Mouse (Mus musculus): ENCODE measurements around the gene Tcf7l1.
"Not testable (repeated sequence)": the region's sequence is repeated elsewhere in the genome, so short reads cannot be mapped to it uniquely, and the experiment has no call there.

Gene Tcf7l1

DNA sequence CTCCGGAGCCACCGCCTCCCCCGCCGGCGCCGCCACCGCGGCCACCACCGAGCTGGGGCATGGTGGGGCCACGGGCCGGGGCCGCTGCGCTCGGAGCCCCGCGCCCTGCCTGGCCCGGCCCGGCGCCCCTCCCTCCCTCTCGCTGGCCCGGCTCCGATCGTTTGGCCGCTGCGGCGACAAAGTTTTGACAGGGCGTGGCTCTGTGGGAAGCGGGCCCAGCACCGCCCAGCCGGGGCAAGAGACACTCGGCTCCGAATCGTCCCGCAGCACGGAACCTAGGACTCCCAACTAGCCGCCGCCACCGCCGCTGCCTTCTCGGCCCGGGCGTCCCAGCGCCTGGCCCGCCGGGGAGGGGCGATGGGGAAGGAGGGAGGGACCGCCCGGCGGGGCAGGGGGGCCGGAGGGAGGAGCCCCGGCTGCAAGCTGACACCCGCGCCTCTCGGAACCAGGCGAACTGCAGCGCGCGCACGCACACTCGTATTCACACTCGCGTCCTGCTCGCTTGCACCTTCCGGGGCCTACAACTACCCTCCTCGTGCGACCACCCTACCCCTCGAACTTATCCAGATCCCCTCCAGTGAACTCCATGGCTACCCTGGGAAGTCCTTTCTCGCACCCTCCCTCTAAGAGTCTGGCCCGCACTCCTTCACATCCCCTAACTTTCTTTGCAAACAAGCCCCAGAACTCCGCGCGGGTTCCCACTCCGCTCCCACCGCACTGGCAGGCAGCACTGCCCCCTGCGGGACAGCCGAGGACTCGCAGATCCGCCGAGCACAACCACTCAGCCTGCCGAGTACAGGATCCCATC lies at the start of gene Tcf7l1:
Gene Tcf7l1 (minus strand): TSS at position 363 of the 808 bp plus-strand sequence.
- DNase-seq: peak; percentile 90

DNA sequence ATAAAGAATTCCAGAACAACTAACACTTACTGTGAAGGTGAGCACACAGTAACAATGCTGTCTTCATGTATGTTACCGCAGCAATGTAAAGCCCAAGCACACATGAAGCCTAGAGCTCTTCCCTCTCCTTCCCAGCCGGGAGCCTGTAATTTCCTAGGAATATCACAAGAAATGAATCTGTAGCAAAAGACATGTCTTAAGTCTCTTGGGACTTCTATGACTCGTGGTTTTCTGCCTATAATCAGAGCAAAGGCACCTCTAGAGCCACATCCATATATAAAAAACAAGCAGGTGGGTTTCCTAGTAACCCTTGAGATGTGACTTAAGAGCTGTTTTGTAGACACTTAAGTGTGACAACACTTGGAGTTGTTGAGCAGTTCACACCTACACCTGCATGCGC lies 48.7 kb upstream of the Tcf7l1 start:
- no peak for DNase-seq

DNA sequence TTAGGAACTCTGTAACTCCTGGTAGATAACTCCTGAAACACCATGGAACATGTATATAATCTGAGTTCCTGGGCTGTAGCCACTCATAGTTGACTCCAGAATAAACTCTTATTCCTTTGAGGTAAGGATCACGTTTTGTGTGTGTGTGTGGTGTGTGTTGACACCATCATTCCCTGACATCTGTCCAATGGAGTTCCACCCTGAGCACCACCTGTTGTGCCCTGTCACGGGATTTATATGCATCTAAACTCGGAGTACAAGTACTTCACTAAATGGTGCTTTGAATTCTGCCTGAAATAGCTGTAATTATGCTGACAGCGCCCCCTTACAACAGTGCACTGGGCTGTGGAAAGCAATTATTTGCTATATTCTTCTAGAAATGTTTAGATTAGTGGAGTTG lies 45.5 kb upstream of the Tcf7l1 start:
- no peak for DNase-seq

DNA sequence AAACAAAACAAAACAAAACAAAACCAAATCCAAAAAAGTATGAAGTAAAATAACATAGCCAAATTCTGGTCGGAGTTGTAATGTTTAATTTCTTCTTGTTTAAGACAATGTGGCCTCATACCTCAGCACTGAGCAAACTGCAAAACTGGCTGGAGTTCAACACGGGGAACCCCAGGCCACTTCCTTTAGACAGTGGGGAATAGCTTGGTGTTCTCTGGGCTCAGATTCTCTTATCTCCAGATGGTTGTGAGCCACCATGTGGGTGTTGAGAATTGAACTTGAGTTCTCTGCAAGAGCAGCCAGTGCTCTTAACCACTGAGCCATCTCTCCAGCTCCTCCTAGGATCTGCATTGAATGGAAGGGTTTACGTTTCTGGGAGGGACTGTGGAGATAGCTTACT lies 42.8 kb upstream of the Tcf7l1 start:
- no peak for DNase-seq

DNA sequence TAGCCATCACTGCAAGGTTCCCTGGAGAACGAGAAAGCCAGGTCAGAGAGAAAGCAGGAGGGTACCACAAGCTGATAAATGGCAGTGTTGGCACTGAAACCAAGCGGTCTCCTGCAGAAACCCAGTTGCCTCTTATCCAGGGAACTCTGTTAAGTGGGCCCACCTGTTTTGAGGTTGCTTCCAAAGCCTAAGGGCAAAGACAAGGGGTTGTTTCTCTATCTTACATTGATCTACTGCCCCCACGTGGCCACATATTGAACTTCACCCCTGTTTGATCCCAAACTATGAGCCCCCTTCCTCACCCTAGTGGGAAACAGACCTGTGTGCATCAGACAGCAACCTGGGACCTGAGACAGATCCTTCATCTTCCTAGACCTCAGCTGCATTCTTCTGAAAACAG lies 42.2 kb upstream of the Tcf7l1 start:
- peak; percentile 64 for DNase-seq

DNA sequence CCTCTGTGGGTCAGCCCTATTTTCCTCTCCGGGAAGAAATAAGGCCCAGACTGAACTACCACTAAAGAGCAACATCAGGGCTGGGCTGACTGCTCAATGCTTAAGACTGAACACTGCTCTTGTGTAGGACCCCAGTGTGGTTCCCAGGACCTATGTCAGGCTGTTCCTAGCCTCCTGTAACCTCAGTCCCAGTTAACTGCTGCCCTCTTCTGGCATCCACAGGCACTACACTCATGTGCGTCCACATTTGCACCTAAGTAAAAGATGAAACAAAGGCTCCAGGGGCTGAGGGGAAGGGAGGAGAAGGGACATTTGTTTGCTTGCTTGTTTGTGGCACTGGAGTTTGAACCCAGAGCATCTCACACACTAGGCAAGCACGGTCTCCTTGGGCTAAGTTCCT lies 39.8 kb upstream of the Tcf7l1 start:
- DNase-seq: peak; percentile 15

DNA sequence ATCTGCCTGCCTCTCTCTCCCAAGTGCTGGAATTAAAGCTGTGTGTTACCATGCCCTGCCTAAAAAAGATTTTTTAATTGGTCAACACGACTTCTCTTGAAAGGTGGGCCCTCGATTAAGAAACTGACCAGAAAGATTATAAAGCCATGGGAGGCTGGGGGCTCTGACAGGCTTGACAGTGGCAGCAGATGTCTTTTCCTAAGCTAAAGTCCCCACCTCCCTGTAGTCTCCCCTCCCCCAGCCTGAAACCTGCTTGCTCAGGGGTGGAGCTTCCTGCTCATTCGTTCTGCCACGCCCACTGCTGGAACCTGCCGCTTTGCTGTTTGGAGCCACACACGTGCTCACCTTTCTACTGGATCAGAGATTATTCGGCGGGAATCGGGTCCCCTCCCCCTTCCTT lies 39.0 kb upstream of the Tcf7l1 start:
- DNase-seq: not testable (repeated sequence)

DNA sequence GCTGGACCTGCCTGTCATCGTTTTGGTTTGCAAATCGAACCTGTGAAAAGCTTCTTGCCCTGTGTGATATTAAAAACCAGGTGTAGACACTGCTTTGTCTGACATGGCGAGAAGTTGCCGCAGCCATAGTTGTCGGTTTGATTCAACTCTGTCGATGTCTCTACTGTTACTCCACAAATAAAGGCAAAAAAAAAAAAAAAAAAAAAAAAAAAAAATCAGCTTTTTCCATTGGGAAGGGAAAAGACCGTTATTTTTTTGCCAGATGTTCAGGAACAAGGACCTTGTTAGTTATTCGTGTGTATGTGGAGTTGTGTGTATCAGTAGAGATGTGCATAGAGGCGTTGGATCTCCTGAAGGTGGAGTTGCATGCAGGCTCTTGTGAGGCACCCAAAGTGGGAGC lies 36.7 kb upstream of the Tcf7l1 start:
- no peak for DNase-seq

DNA sequence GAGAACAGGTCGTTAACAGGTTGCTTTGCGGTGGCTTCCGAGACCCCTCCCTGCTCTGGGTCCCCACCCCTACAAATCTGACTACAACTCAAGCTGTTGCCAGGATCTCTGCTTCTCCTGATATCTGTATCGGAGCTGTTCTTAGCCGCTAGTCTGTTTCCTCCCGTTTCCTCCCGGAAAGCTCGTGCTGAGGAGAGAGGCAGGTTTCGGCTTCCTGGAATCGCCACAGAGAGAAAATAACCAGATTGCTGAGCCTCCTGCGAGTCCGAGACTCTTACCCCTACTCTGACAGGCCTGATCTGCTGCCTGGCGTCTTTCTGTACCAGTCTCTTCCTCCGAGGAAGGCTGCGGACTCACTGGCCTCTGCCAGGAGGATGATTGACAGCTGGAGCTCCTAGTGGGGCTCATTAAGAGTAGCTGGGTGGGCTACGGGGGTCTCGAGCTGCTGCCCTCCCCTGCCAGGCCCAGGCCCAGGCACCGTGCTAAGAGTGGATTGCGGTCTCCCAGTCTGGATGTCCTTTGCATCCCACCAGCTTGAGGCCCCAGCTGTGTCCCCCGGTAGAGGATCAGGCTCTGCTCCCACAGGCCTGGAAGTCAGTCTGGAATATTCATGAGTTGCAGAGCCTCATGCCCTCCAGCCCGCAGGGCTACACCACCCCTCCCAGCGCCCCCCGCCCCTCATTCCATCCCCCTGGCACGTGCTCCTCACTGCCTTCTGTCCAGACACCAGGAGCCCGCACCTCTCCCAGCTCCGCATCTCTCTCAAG lies 36.1 kb upstream of the Tcf7l1 start:
- peak; percentile 9 for DNase-seq

DNA sequence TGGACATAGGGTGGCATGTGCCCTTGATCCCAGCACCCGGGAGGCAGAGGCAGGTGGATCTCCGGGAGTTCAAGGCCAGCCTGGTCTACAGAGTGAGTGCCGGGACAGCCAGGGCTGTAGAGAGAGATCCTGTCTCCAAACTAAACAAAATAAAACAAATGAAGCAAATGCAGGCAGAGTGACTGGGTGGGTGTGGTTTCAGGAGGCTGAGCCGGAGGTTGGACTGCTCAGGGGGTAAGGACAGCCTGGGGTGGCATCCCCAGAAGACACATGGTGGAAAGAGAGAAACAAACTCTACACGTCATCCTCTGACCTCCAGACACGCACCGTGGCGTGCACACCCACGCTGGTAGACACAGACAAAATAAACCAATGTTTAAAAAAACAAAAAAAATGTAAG lies 24.4 kb upstream of the Tcf7l1 start:
- DNase-seq: no peak

DNA sequence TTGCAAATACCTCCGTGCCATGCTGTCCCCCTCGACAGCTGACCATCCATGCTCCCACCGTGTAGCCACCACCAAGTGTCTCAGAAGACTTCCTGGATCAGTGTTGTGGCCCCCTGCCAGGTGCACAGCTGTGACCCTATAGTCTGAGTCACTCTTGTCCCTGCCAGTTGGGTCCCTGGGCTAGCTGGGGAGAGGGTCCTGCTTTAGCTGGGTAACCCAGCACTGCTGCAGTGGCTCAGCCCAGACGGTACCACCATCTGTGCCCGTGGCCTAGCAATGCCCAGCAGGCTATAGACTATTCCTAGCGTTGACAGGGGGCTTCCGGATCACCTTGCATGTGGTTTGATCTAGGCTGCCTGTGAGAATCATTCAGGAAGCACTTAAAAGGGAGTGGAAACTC lies 21.2 kb upstream of the Tcf7l1 start:
- DNase-seq: no peak

DNA sequence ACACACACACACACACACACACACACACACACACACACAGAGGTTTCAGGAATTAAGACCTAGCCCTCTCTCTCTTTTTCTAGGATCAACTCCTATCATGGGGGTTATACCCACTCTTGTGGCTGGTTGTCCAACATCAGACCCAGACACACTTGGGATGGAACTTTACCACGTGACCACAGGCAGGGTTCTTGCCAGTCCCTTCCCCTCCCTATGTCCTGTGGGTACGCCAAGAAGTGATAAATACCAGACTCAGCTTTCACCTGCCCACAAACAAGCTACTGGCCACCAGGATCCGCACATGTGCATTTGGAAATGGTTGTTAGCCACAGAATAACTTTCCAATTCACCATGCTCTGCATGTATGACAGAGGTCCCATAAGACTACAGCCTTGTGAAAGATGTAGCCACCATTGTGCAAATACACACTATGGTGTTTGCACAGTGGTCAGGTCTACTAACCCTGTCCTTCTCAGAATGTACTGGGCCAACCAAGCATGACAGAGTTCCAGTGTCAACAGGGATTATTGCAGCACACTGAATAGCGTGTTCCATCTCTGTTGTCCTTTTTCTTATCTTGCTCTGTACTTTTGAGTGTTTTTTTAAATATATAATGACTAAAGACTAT lies 20.6 kb upstream of the Tcf7l1 start:
- no peak for DNase-seq

DNA sequence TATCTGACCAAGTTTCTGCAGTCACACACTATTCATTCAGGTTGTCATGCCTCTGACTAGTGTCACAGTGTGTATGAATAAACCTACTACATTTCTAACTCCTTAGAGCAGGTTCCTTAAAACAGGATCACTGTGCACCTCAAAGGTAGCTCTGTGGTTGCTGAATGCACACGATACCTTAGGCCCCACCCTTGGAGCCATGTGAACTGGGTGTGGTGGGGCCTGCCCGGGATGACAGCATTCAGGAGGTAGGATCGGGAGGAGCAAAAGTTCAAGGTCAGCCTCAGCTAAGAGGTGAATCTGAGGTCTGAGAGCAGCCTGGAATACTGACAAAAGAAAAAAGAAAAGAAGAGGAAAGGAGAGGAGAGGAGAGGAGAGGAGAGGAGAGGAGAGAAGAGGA lies 19.3 kb upstream of the Tcf7l1 start:
- DNase-seq: no peak

DNA sequence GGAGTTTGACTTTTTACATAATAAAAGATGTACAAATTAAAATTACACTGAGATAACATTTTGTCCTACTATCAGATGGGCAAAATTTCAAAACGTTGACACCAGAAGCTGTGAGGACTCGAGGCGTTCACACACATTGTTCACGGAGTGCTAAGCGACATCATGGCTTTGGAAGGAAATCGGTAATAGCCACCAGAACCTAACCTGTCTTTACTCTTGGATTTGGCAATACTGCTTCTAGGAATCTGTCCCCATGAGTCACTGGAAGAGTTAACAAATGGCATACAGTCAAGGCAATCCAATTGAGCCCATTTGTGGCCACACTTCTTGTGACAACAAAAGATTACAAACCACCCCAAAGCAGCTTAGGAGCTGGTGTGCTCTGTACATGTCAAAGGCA lies 14.6 kb upstream of the Tcf7l1 start:
- no peak for DNase-seq

DNA sequence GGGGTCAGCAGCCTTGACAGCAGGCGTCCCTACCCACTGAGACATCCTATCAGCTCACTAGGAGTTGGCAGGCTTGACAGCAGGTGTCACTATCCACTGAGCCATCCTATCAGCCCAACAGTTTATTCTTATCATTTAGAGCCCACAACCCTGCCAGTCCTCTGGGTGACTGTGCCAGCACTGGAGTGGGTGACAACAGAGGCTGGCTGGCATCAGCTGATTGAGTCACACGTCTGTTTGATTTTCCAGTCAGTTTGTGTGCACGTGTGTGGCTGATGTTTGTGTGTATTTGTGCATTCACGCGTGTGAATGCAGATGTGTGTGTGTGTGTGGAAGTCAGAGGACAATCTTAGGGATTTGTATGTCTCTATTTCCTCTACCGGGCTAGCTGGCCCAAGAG lies 13.1 kb upstream of the Tcf7l1 start:
- no peak for DNase-seq

DNA sequence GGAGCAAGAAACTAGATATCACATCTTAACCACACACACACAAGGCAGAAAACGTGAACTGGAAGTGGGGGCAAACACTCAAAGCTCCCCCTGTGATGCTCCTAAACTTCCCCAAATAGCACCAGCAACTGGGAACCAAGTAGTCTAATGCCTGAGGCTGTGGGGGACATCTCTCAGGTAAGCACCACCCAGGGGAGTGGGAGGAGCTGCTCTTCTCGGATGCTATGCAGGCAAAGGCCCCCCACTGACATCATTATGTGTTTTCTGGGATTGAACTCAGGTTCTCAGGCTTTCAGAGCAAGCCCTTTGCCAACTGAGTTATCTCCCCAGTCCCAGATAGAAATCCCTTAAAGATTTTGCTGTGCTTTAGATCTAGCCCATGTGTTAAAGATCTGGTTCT lies 11.6 kb upstream of the Tcf7l1 start:
- no peak for DNase-seq

DNA sequence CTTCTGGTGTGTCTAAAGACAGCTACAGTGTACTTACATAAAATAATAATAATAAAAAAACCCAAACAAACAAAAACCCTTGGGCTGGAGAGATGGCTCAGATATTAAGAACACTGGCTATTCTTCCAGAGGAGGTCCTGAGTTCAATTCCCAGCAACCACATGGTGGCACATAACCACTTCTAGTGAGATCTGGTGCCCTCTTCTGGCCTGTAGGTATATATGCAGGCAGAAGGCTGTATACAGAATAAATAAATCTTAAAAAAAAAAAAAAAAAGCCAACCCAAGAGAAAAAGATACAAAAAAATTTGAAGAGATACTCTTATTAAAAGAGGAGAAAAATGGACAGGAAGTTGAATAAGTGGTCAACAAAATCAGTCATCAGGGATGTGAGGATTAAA lies 8.7 kb upstream of the Tcf7l1 start:
- DNase-seq: no peak

DNA sequence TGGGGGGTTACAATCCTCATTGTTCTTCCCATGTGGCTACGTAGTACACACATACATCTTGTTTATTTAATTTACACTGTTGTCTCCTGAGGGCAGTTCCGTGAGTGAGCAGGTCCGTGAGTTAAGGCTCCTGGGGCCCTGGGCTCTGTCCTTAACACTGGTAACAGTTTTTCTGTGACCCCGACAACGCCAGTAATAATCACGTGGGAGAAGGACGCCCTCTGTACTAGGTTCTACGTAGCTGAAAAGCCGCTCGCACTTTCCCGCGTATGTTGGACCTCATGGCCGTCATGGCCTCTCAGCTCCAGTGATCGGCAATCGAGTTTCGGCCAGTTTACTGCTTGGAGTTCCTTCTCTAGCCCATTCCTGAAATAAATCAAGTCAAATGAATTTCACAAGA lies 6.4 kb upstream of the Tcf7l1 start:
- no peak for DNase-seq

DNA sequence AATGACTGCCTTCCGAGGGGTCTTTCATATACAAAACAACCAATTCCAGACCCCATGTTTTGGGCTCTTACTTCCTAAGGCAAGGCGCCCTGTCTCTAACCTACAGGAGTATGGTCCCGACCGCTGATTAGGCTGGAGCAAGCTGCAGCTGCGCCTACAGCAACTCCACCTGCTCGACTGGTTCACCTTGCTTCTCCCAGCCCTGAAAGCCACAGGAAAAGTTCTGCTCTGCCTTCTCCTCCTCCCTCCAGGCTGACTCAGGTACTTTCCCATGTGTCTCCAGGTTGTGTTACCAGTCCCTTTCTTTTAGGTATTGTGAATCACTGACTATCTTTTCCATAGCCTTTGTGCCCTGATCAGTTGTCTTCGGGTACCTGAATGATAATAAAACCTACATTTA lies 5.8 kb upstream of the Tcf7l1 start:
- DNase-seq: no peak

DNA sequence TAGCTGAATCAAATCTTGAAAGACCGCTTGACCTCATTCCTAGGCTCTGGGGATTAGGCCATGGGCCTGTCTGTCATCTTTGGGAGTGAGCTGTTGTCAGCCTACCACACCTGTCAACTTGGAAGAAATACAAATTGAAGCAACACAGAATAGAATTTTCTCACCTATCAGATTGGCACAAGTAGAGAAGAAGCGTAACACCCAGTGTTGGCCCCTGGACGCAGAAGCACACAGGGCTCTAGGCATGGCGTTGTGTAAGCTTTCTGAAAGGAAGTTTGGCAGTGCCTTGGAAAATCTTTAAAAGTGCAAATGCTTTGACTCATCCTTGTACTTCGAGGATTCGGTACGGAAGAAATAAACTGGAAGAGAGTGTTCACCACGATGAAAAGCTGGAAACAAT lies 3.6 kb upstream of the Tcf7l1 start:
- no peak for DNase-seq

DNA sequence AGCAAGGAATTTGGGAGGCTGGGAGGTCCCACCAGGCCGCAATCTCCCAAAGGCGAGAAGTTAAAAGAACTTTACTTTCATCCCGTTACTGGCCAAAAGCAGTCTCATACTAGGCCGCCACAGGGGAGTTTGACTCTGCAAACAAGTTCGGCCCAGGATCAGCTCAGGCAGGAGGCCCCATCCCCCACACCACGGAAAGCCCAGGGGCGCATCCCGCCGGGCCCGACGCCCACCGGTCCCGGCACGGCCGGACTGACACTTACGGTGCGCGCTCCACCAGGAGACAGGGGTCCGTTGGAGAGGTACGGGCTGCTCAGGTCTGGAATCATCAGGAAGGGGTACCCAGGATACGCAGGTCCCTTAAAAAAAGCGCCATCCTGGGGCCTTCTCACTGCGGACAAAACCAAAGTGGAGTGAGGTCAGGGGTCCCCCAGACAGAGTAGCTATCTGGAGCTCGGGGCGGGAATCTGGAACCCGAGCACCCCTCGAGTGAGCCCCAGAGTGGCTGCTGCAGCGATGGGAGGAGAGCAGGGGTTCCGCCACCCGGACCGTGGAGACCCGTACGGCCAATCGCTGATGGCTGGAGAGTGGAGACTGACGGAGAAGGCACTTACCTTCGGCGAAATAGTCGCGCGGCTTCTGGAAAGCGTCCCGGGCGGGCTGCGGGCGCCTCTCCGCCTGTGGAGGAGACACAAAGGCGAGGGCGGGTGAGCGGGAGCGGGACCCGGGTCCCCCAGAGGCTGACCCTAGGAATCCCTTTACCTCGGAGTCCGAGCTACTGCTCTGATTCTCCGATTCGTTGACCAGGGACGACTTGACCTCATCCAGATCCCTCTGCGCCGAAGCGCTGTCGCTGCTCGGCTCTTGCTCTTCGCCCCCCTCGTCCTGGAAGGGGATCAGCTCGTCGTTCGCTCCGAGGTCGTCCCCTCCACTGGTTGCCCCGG lies 834 bp downstream of the Tcf7l1 start:
- peak; percentile 39 for DNase-seq

DNA sequence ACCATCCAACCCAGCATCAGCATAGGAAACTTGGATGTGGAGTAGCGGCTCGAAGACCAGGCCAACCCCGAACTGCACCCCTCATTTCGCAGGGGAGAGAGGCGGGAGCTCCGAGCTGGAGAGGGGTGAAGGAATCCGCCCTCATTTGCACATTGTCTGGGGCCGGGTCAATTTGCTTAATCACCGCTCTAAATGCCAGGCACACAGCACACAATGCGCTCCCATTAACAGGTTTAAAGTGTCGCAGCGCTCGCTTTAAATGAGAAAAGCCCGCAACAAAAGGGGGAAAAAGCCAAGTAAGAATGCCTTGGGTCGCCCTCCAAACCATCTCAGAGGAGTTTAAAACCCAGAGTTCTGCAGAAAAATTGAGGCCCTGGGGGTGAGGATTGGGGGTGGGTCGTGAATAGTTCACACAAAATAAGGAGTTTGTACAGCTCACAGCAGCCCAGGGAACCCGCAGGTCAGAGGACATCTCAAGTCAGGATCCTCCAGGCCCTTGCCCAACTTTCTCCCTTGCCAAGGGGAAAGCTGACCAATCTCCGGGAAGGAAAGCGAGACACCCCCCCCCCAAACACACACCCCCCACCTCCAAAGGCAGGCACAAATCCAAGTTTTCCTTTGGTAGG lies 1.6 kb downstream of the Tcf7l1 start:
- peak; percentile 12 for DNase-seq

Measured in kidney, adult 9 months (tissue).